Mouse (Mus musculus) erythroblast, embryonic 14.5 days (primary cell): ENCODE data around the gene Mgat4e. TPM values are rescaled to one million over a fixed set of nuclear protein-coding genes. Genes with fewer than 3 reads are reported as not detected.

Experiments used
- H3K27me3 ChIP-seq: 2 replicates; pipeline ENCODE4 v1.6.1; 2012; ENCODE audit warnings: inconsistent platforms; ENCODE audit not compliant: control insufficient read depth
- H3K36me3 ChIP-seq: 2 replicates; pipeline ENCODE4 v1.6.1; 2012; ENCODE audit warnings: mild to moderate bottlenecking, inconsistent platforms; ENCODE audit not compliant: control insufficient read depth
- H3K4me1 ChIP-seq: 2 replicates; pipeline ENCODE4 v1.6.1; 2012; ENCODE audit warnings: inconsistent platforms; ENCODE audit not compliant: control insufficient read depth
- H3K4me3 ChIP-seq: replicated peaks from 2 replicates; pipeline ENCODE3; 2012; ENCODE audit warnings: moderate library complexity, mild to moderate bottlenecking, inconsistent platforms
- H3K9me3 ChIP-seq: 2 replicates; pipeline ENCODE4 v1.6.1; 2012; ENCODE audit warnings: low read length, inconsistent platforms, mixed read lengths; ENCODE audit not compliant: control insufficient read depth
- GATA1 ChIP-seq: IDR thresholded peaks from 2 replicates; pipeline ENCODE4 v1.6.1; 2012; ENCODE audit warnings: low read length, inconsistent platforms, mixed read lengths
- TAL1 ChIP-seq: IDR thresholded peaks from 3 replicates; pipeline ENCODE4 v1.6.1; 2012; ENCODE audit warnings: low read length, inconsistent platforms, mixed read lengths
- polyA plus RNA-seq: library from polyadenylated mRNA; stranded (reverse); fragments of >175 nt; gene quantifications from 2 replicates; pipeline ENCODE4 v1.2.3, GENCODE M21; 2012

Gene Mgat4e
- polyA plus RNA-seq, 1 experiment = not detected

GRCm38 (mm10) chr1:134506201-134506600, 43.3 kb downstream of the Mgat4e start:
- H3K27me3 ChIP-seq = no peaks in the 10 kb centered on the region
- no peaks in the 10 kb centered on the region for H3K9me3 ChIP-seq
- peaks cover 57% of the 10 kb centered on the region for H3K36me3 ChIP-seq
- peaks cover 2% of the 10 kb centered on the region; the same call in 1 of the 2 replicates for H3K4me1 ChIP-seq
- TF ChIP-seq TAL1 (no peak), GATA1 (no peak)
- H3K4me3 ChIP-seq = no peak overlapping the region

DNA sequence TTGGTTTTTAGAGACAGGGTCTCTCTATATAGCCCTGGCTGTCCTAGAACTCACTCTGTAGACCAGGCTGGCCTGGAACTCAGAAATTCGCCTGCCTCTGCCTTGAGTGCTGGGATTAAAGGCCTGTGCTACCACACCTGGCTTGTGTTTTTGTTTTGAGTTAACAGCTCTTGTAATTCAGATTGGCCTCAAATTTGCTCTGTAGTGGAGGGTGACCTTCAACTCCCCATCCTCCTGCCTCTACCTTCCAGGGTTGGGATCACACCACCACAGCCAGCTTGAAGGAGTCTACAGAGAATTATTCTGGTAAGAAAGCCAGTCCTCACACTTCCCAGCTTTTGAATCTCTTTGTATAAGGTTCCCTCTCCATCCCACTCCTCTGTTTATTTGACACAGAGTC, 48.6 kb downstream of the Mgat4e start:
- Histone ChIP-seq H3K36me3 (peaks cover 50% of the 10 kb centered on the region), H3K9me3 (no peaks in the 10 kb centered on the region), H3K4me1 (peaks cover 12% of the 10 kb centered on the region), H3K27me3 (no peaks in the 10 kb centered on the region), H3K4me3 (no peak overlapping the region)
- TF ChIP-seq GATA1 (no peak), TAL1 (no peak)

DNA sequence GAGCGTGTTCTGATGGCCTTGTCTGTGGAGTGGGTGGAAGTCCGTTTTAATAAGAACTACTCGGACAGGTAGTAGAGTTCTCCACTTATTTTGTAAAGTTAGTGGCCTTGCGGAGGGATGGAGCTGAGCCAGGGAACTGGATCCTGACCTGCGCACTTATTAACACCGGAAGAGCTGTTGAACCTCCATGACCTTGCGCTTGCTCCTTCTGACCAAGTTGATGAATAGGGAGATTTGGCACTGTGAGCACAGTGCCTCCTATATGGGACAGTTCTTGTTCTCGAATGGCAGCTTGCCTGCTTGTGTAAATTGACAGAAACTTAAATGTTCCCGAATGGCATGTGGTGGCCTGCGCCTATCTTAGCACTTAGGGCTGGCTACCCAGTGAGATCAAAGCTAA, 53.5 kb downstream of the Mgat4e start:
- Histone ChIP-seq H3K4me3 (peak overlapping the region; percentile 84), H3K9me3 (peaks cover 7% of the 10 kb centered on the region), H3K27me3 (no peaks in the 10 kb centered on the region), H3K36me3 (peaks cover 49% of the 10 kb centered on the region), H3K4me1 (peaks cover 44% of the 10 kb centered on the region)
- TF ChIP-seq TAL1 (no peak), GATA1 (no peak)

DNA sequence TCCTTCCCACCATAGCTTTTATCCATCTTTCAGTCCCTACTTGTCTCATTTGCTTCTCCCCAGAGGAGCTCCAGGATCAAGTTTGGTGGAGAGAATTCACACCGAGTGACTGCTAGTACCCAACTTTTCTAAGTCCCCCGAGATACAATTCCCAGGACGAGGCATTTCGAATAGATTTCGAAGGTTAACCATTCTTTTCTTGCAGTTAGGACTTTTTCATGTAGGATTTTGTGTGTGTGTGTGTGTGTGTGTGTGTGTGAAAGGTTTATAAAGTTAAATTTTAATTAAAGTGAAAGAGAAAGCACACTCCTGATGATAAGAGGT, 54.3 kb downstream of the Mgat4e start:
- peaks cover 57% of the 10 kb centered on the region for H3K36me3 ChIP-seq
- peaks cover 52% of the 10 kb centered on the region for H3K4me1 ChIP-seq
- TF ChIP-seq GATA1 (no peak), TAL1 (no peak)
- H3K9me3 ChIP-seq = peaks cover 7% of the 10 kb centered on the region
- H3K4me3 ChIP-seq = peak overlapping the region; percentile 84
- H3K27me3 ChIP-seq = no peaks in the 10 kb centered on the region

GRCm38 (mm10) chr1:134494428-134495215, 54.9 kb downstream of the Mgat4e start, which contains the start of gene Rabif:
Gene Rabif (plus strand): TSS chr1:134494648.
- peak within 1 kb of the TSS; percentile 84 for H3K4me3 ChIP-seq
- H3K4me1 ChIP-seq = peaks cover 55% of the 10 kb centered on the region
- H3K9me3 ChIP-seq = peaks cover 7% of the 10 kb centered on the region
- no peaks in the 10 kb centered on the region for H3K27me3 ChIP-seq
- H3K36me3 ChIP-seq = peaks cover 61% of the 10 kb centered on the region
- no peak for TF ChIP-seq GATA1
- TF ChIP-seq TAL1 = no peak

- Histone ChIP-seq H3K4me1 (peaks cover 62% of the 10 kb centered on the region), H3K27me3 (no peaks in the 10 kb centered on the region), H3K36me3 (peaks cover 65% of the 10 kb centered on the region), H3K9me3 (peaks cover 7% of the 10 kb centered on the region), H3K4me3 (peak overlapping the region; percentile 84)
- TF ChIP-seq TAL1 (no peak), GATA1 (no peak)
These were observed 55.5 kb downstream of the Mgat4e start for GRCm38 (mm10) chr1:134493956-134494355.

GRCm38 (mm10) chr1:134493496-134493895, 56.0 kb downstream of the Mgat4e start:
- Histone ChIP-seq H3K4me3 (peak overlapping the region; percentile 84), H3K9me3 (peaks cover 7% of the 10 kb centered on the region), H3K27me3 (no peaks in the 10 kb centered on the region), H3K36me3 (peaks cover 65% of the 10 kb centered on the region), H3K4me1 (peaks cover 65% of the 10 kb centered on the region)
- no peak for TF ChIP-seq TAL1
- TF ChIP-seq GATA1 = no peak

- Histone ChIP-seq H3K27me3 (no peaks in the 10 kb centered on the region), H3K36me3 (peaks cover 70% of the 10 kb centered on the region), H3K4me3 (no peak overlapping the region), H3K4me1 (peaks cover 64% of the 10 kb centered on the region), H3K9me3 (peaks cover 7% of the 10 kb centered on the region)
- no peak for TF ChIP-seq TAL1
- no peak for TF ChIP-seq GATA1
These were observed 57.2 kb downstream of the Mgat4e start for GRCm38 (mm10) chr1:134492276-134492675.

Other genes starting within 250 kb of the Mgat4e start
- 0.03 and 0.08 TPM in 2 replicates for gene Ppfia4, start 216.8 kb downstream of the Mgat4e start, polyA plus RNA-seq
- gene Tmem183a, start 187.7 kb downstream of the Mgat4e start, polyA plus RNA-seq = 2.8 and 2.9 TPM in 2 replicates
- 0.02 TPM in 1 of 2 replicates, not detected in the other for gene 4933406M09Rik, start 163.7 kb downstream of the Mgat4e start, polyA plus RNA-seq
- gene Cyb5r1, start 144.1 kb downstream of the Mgat4e start, polyA plus RNA-seq = 3.2 and 3.7 TPM in 2 replicates
- gene Adipor1, start 134.3 kb downstream of the Mgat4e start, polyA plus RNA-seq = 58.2 and 72.8 TPM in 2 replicates
- 0.63 and 1.1 TPM in 2 replicates for gene Klhl12, start 94.2 kb downstream of the Mgat4e start, polyA plus RNA-seq
- 0.37 and 0.42 TPM in 2 replicates for gene Rabif, start 55.0 kb downstream of the Mgat4e start, polyA plus RNA-seq
- gene Kdm5b, start 10.5 kb upstream of the Mgat4e start, polyA plus RNA-seq = 0.01 and 0.05 TPM in 2 replicates
- 0.01 TPM in 2 replicates for gene Syt2, start 97.0 kb upstream of the Mgat4e start, polyA plus RNA-seq